Mouse (Mus musculus) lung, adult 2 months (tissue): ENCODE data around the gene Adamts4. TPM values are rescaled to one million over a fixed set of nuclear protein-coding genes. Genes with fewer than 3 reads are reported as not detected.
"Not testable (repeated sequence)": the region's sequence is repeated elsewhere in the genome, so short reads cannot be mapped to it uniquely, and the experiment has no call there.

ENCODE experiments used
- DNase-seq: peaks from one replicate; pipeline ENCODE4 v3.0.0; 2022
- H3K4me1 ChIP-seq: fragments of 200-500 bp; 2 replicates; pipeline ENCODE4 v1.6.1; 2011; ENCODE audit warnings: low read length; ENCODE audit not compliant: control insufficient read depth, insufficient read depth
- H3K4me3 ChIP-seq: fragments of 200-500 bp; replicated peaks from 2 replicates; pipeline ENCODE3; 2011; ENCODE audit warnings: low read depth, mild to moderate bottlenecking, control low read depth, low read length; ENCODE audit errors: extremely low read depth
- CTCF ChIP-seq: fragments of 200-500 bp; IDR thresholded peaks from 2 replicates; pipeline ENCODE4 v1.5.1; 2011; ENCODE audit warnings: mild to moderate bottlenecking, low read length, control low read depth; ENCODE audit not compliant: insufficient read depth
- POLR2A ChIP-seq: fragments of 200-500 bp; IDR thresholded peaks from 2 replicates; pipeline ENCODE4 v1.6.1; 2011; ENCODE audit warnings: low read depth, mild to moderate bottlenecking, control low read depth, low read length, borderline replicate concordance; ENCODE audit errors: extremely low read depth
- WGBS: fragments of 180-500 bp; shearing (Covaris S2); methylation state at CpG from one replicate; pipeline ENCODE4 v1.1.7; 2018; 5-methylcytosine and 5-hydroxymethylcytosine counted together
- polyA plus RNA-seq: library from polyadenylated mRNA; depleted of rRNA; stranded (reverse); fragments of >200 nt; gene quantifications from 2 replicates; pipeline ENCODE4 v1.2.3, GENCODE M21; 2012; rRNA removed

The Adamts4 gene
- polyA plus RNA-seq, 1 experiment = 1.3 TPM

DNA sequence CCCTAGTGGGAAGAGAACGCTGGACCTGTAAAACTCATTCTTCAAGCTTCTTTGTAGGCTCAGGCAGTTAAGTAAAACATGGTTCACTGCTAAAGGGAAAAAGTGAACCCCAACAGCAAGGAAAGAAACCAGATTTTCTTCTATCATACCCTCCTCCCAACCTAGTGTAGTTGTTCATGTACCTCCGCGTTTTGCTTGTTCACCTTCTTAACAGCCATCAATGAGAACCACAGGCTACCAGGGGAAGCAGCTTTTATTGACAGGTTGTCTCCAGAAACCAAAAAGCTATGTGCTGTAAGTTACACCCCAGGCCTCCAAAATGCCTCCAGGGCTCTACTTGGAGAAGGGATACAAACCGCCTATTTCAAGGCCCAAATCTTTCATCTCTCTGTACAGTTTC is 38.1 kb downstream of the Adamts4 start:
- H3K4me1 ChIP-seq = peaks cover 4% of the 10 kb centered on the region
- no peak for DNase-seq
- WGBS = 68% methylated on average over 4 of the region's 4 CpGs
- TF ChIP-seq CTCF = no peak
- TF ChIP-seq POLR2A = no peak
- no peak overlapping the region for H3K4me3 ChIP-seq

DNA sequence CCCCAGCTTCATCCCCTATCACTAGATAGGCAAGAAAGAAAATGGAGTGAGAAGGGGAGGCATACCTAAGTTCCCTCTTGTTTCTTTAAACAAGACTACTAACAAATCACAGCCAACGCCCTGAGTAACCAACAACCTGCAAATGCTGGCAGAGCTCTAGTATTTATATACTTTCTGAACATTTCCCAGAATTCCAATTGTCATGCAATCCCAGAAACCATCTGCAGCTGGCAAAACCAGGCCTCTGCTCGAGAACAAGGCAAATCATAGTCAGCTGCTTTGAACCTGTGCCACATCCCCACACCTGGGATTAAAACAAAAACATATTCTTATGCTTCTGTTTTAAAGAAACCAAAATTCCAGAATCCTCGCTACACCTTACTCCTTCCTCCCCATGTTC is 43.1 kb downstream of the Adamts4 start:
- 70% methylated on average over 3 of the region's 3 CpGs for WGBS
- Histone ChIP-seq H3K4me1 (peaks cover 3% of the 10 kb centered on the region; the same call in 1 of the 2 replicates), H3K4me3 (no peak overlapping the region)
- DNase-seq = no peak
- TF ChIP-seq CTCF (no peak), POLR2A (no peak)

DNA sequence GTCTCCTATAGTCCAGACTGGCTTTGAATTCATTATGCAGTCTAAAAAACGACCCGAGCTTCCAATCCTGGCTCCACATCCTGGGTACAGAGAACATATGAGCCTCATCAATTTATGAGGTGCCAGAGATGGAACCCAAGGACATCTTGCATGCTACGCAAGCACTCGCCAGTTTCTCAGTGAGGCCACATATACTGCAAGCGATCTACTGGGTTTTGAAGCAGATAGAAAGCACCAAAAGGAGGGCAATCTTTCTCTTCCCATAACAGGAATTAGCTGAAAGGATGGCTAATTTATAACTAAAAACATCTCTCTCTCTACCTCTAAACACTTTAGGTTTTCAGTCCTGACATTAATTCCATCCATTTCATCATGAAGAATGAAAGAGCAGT is 43.7 kb downstream of the Adamts4 start:
- WGBS = 33% methylated on average over 5 of the region's 5 CpGs

DNA sequence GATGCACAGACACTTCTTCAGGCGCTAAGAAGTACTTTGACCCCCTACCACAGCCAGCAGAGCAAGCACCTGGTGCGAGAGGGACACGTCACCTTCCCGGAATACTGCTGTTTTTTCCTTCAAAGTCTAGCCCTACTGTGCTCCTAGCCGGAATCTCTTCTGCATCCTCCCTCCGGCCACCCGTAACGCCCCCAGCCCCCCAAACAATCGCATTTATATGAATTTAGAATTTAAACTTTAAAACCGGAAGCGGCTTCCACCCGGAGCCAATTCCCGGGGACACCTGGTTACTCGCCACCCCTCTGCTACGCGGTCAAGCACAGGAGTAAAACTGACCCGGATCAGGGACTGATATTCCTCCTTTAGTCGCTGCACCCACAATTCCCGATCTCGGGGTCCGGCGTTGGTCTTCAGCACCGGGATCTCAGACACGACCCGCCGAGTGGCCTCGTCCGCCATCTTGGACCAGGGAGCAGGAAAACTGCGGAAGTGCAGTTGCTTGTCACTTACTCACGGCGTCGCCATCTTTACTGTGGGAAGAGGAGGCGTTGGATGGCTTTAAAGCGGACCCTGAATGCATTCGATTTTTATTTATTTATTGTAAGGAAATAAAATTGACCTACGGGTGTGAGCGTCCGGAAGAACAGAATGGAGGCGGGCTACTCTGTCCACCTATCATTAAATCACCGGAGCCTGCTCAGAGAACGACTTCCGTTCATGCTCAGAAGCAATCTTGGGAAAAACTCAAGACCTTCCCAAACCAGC is 44.3 kb downstream of the Adamts4 start, which contains the start of gene Ufc1:
Gene Ufc1 (minus strand): TSS at position 727 of the 765 bp plus-strand sequence.
- under 1% methylated on average over 42 of the region's 42 CpGs for WGBS
- Histone ChIP-seq H3K4me3 (peak within 1 kb of the TSS; percentile 99), H3K4me1 (peaks cover 3% of the 10 kb centered on the region; the same call in 1 of the 2 replicates)
- DNase-seq = peak; percentile 87
- TF ChIP-seq POLR2A = peak; percentile 65; the same call in 1 of the 2 replicates
- no peak for TF ChIP-seq CTCF

More for the DNA sequence above, 43.7 kb downstream of the Adamts4 start:
- Histone ChIP-seq H3K4me3 (peak overlapping the region; percentile 99), H3K4me1 (peaks cover 3% of the 10 kb centered on the region; the same call in 1 of the 2 replicates)
- TF ChIP-seq CTCF = no peak
- TF ChIP-seq POLR2A = no peak
- no peak for DNase-seq

DNA sequence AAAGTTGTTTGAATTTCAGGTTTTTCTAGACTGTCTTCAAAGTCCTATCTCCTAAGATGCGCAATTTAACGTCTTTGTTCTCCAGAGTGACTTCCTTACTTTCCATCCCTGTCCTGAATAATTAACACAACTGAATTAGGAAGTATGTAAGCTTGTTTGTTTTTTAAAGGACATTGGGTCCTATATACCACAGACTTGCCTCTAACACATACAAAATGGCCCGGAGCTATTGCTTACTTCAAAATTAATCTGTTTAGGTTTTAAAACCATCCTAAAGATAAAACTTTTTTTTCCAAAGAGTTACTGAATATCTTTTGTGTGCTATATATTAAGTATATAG is 44.8 kb downstream of the Adamts4 start:
- TF ChIP-seq POLR2A (no peak), CTCF (no peak)
- WGBS = 12% methylated on average over 3 of the region's 3 CpGs
- peaks cover 3% of the 10 kb centered on the region; the same call in 1 of the 2 replicates for H3K4me1 ChIP-seq
- H3K4me3 ChIP-seq = peak overlapping the region; percentile 99
- DNase-seq = no peak

DNA sequence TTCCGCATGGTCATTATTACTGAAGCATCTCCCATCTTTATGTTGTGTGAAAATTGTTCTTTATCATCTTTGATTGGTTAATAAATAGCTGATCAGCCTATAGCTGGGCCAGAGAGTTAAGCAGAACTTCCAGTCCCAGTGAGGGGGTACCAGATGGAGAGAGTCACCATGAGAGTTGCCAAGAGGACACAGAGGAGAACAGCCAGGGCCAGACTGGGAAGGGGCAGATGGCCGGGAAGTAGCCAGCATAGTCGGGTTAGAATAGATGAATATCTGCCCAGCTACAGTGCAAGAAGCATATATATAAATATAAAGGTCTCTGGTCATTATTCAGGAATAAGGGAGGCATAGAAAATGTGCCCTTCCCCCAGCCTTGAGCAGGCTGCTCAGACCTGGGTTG is 48.0 kb downstream of the Adamts4 start:
- TF ChIP-seq POLR2A (no peak), CTCF (no peak)
- WGBS = 50% methylated on average over 3 of the region's 3 CpGs
- Histone ChIP-seq H3K4me3 (no peak overlapping the region), H3K4me1 (peaks cover 3% of the 10 kb centered on the region; the same call in 1 of the 2 replicates)
- no peak for DNase-seq

DNA sequence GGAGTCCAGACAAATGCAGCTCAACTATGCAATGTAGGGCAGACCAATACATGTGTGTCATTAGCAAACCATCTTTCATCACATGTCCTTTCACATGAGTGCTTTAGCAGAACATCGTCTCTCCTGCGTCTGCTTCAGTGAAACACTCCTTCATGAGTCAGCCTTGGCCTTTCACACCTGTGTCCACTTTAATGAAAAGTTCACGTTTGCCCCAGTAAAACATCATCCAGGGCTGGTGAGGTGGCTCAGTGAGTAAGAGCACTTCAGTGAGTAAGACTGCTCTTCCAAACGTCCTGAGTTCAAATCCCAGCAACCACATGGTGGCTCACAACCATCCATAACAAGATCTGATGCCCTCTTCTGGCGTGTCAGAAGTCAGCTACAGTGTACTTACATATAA is 55.9 kb downstream of the Adamts4 start:
- not testable (repeated sequence) for H3K4me3 ChIP-seq, DNase-seq, H3K4me1 ChIP-seq
- WGBS = 56% methylated on average over 5 of the region's 5 CpGs

DNA sequence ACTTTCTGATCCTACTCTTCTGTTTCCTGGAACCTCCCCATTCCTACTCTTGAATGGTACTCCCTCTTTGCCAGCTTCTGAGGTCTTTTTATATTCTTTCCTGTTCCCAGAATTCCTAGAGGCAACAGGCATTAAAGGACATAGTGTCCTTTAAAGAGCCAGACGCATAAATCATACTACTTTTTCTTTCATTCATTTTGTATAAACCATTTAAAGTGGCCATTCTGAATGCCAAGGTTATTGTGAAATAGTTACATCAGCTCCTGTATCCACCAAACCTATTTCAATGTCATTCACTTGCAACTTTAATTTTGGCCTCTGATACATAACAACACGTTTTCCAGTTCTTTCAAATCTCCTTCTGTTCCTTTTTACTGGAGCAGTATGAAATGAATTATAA is 59.1 kb downstream of the Adamts4 start:
- H3K4me1 ChIP-seq = no peaks in the 10 kb centered on the region
- no peak overlapping the region for H3K4me3 ChIP-seq
- no peak for TF ChIP-seq CTCF
- TF ChIP-seq POLR2A = no peak
- 47% methylated on average over 2 of the region's 2 CpGs for WGBS
- DNase-seq = no peak

Other genes with a start within 250 kb of the Adamts4 start
- gene Fcgr4, start 231.5 kb upstream of the Adamts4 start, polyA plus RNA-seq = 6.8 and 7.9 TPM in 2 replicates
- 19.5 and 23.3 TPM in 2 replicates for gene Fcgr3, start 185.5 kb upstream of the Adamts4 start, polyA plus RNA-seq
- 28.2 and 45.5 TPM in 2 replicates for gene Cfap126, start 136.5 kb upstream of the Adamts4 start, polyA plus RNA-seq
- 136 and 191 TPM in 2 replicates for gene Sdhc, start 99.8 kb upstream of the Adamts4 start, polyA plus RNA-seq
- 15.9 and 24.9 TPM in 2 replicates for gene Mpz, start 99.7 kb upstream of the Adamts4 start, polyA plus RNA-seq
- 37.5 and 59.8 TPM in 2 replicates for gene Pcp4l1, start 54.2 kb upstream of the Adamts4 start, polyA plus RNA-seq
- gene Nr1i3, start 36.5 kb upstream of the Adamts4 start, polyA plus RNA-seq = 0.25 TPM in 1 of 2 replicates, not detected in the other
- 25.7 and 28.8 TPM in 2 replicates for gene Tomm40l, start 27.9 kb upstream of the Adamts4 start, polyA plus RNA-seq
- gene Apoa2, start 25.4 kb upstream of the Adamts4 start, polyA plus RNA-seq = 4.7 and 7.2 TPM in 2 replicates
- 117 and 158 TPM in 2 replicates for gene Fcer1g, start 16.1 kb upstream of the Adamts4 start, polyA plus RNA-seq
- gene Ndufs2, start 967 bp downstream of the Adamts4 start, polyA plus RNA-seq = 78.8 and 118 TPM in 2 replicates
- gene B4galt3, start 19.9 kb downstream of the Adamts4 start, polyA plus RNA-seq = 72.0 and 75.8 TPM in 2 replicates
- 40.6 and 49.0 TPM in 2 replicates for gene Ppox, start 30.8 kb downstream of the Adamts4 start, polyA plus RNA-seq
- gene Usp21, start 37.6 kb downstream of the Adamts4 start, polyA plus RNA-seq = 42.3 and 51.2 TPM in 2 replicates
- 18.8 and 22.2 TPM in 2 replicates for gene Ufc1, start 44.6 kb downstream of the Adamts4 start, polyA plus RNA-seq
- gene Dedd, start 78.7 kb downstream of the Adamts4 start, polyA plus RNA-seq = 34.5 and 47.0 TPM in 2 replicates
- gene Nit1, start 95.2 kb downstream of the Adamts4 start, polyA plus RNA-seq = 42.7 and 44.1 TPM in 2 replicates
- 9.0 and 20.0 TPM in 2 replicates for gene Pfdn2, start 95.2 kb downstream of the Adamts4 start, polyA plus RNA-seq
- gene Klhdc9, start 110.4 kb downstream of the Adamts4 start, polyA plus RNA-seq = 1.9 and 3.4 TPM in 2 replicates
- 10.3 and 19.2 TPM in 2 replicates for gene Nectin4, start 119.7 kb downstream of the Adamts4 start, polyA plus RNA-seq
- gene Arhgap30, start 138.5 kb downstream of the Adamts4 start, polyA plus RNA-seq = 11.6 and 17.5 TPM in 2 replicates
- gene Usf1, start 160.9 kb downstream of the Adamts4 start, polyA plus RNA-seq = 95.3 and 107 TPM in 2 replicates
- 8.9 and 16.2 TPM in 2 replicates for gene Tstd1, start 168.5 kb downstream of the Adamts4 start, polyA plus RNA-seq
- gene F11r, start 187.1 kb downstream of the Adamts4 start, polyA plus RNA-seq = 108 and 149 TPM in 2 replicates